Mouse (Mus musculus): Measurements from ENCODE around the gene Dync1i1. TPM values are rescaled to one million over a fixed set of nuclear protein-coding genes. Genes with fewer than 3 reads are reported as not detected.
A peak's percentile ranks its signal among the peaks of the same experiment; 100 is the strongest.
"Not testable (repeated sequence)": the region's sequence is repeated elsewhere in the genome, so short reads cannot be mapped to it uniquely, and the experiment has no call there.

Gene Dync1i1
- polyA plus RNA-seq, 1 experiment from 2014 or later, result 4.5 TPM

- not testable (repeated sequence) for H3K4me1 ChIP-seq (ENCODE audit: control insufficient read depth, insufficient read depth, low read length); H3K4me2 ChIP-seq (ENCODE audit: low read depth, low read length); H3K36me3 ChIP-seq (replicated peaks; ENCODE audit: control insufficient read depth, insufficient read depth, low read depth, low read length); H3K27me3 ChIP-seq (ENCODE audit: control insufficient read depth, insufficient read depth, low read length); H3K9ac ChIP-seq (replicated peaks; ENCODE audit: low read length); DNase-seq (ENCODE audit: low spot score); ATAC-seq (replicated peaks; ENCODE audit: insufficient number of reproducible peaks, low FRiP score, low TSS enrichment, low read depth); H3K27ac ChIP-seq (replicated peaks; ENCODE audit: low read depth, low read length); H3K4me3 ChIP-seq (ENCODE audit: low read depth, low read length); H3K9me3 ChIP-seq (replicated peaks; ENCODE audit: control insufficient read depth, low read length)
Measured at GRCm38 (mm10) chr6:5720716-5721115, 4.7 kb upstream of the Dync1i1 start.

GRCm38 (mm10) chr6:5723986-5724385 is 1.5 kb upstream of the Dync1i1 start:
- 78% methylated on average over 1 of the region's 1 CpGs for WGBS
- DNase-seq (ENCODE audit: low spot score), result no peak
- no peak overlapping the region for H3K27ac ChIP-seq (replicated peaks; ENCODE audit: low read depth, low read length)
- H3K9me3 ChIP-seq (replicated peaks; ENCODE audit: control insufficient read depth, low read length), result no peaks in the 10 kb centered on the region
- H3K36me3 ChIP-seq (replicated peaks; ENCODE audit: control insufficient read depth, insufficient read depth, low read depth, low read length), result no peaks in the 10 kb centered on the region
- no peak for ATAC-seq (replicated peaks; ENCODE audit: insufficient number of reproducible peaks, low FRiP score, low TSS enrichment, low read depth)
- H3K4me1 ChIP-seq (ENCODE audit: control insufficient read depth, insufficient read depth, low read length), result 0 out of 2 replicates have a peak, but pooled peaks cover 3% of the 10 kb centered on the region
- H3K4me2 ChIP-seq (ENCODE audit: low read depth, low read length), result no peak overlapping the region
- peaks cover 5% of the 10 kb centered on the region; the same call in 1 of the 2 replicates for H3K27me3 ChIP-seq (ENCODE audit: control insufficient read depth, insufficient read depth, low read length)
- H3K9ac ChIP-seq (replicated peaks; ENCODE audit: low read length), result no peak overlapping the region
- no peak overlapping the region for H3K4me3 ChIP-seq (ENCODE audit: low read depth, low read length)

- Histone ChIP-seq H3K4me2 (ENCODE audit: low read depth, low read length) (peak overlapping the region; percentile 92), H3K9me3 (replicated peaks; ENCODE audit: control insufficient read depth, low read length) (no peaks in the 10 kb centered on the region), H3K36me3 (replicated peaks; ENCODE audit: control insufficient read depth, insufficient read depth, low read depth, low read length) (no peaks in the 10 kb centered on the region), H3K4me3 (ENCODE audit: low read depth, low read length) (peak overlapping the region; percentile 46), H3K4me1 (ENCODE audit: control insufficient read depth, insufficient read depth, low read length) (0 out of 2 replicates have a peak, but pooled peaks cover 3% of the 10 kb centered on the region), H3K27me3 (ENCODE audit: control insufficient read depth, insufficient read depth, low read length) (peaks cover 5% of the 10 kb centered on the region; the same call in 1 of the 2 replicates), H3K9ac (replicated peaks; ENCODE audit: low read length) (peak overlapping the region; percentile 56), H3K27ac (replicated peaks; ENCODE audit: low read depth, low read length) (no peak overlapping the region)
- 1% methylated on average over 10 of the region's 10 CpGs for WGBS
- no peak for ATAC-seq (replicated peaks; ENCODE audit: insufficient number of reproducible peaks, low FRiP score, low TSS enrichment, low read depth)
- DNase-seq (ENCODE audit: low spot score), result no peak
Measured at GRCm38 (mm10) chr6:5726237-5726670, 815 bp downstream of the Dync1i1 start.

- no peaks in the 10 kb centered on the region for H3K36me3 ChIP-seq (replicated peaks; ENCODE audit: control insufficient read depth, insufficient read depth, low read depth, low read length)
- H3K4me3 ChIP-seq (ENCODE audit: low read depth, low read length), result no peak overlapping the region
- whole genome bisulfite sequencing, result 86% methylated on average over 3 of the region's 3 CpGs
- DNase-seq (ENCODE audit: low spot score), result no peak
- H3K9ac ChIP-seq (replicated peaks; ENCODE audit: low read length), result no peak overlapping the region
- H3K27ac ChIP-seq (replicated peaks; ENCODE audit: low read depth, low read length), result no peak overlapping the region
- no peak for ATAC-seq (replicated peaks; ENCODE audit: insufficient number of reproducible peaks, low FRiP score, low TSS enrichment, low read depth)
- no peaks in the 10 kb centered on the region for H3K4me1 ChIP-seq (ENCODE audit: control insufficient read depth, insufficient read depth, low read length)
- H3K4me2 ChIP-seq (ENCODE audit: low read depth, low read length), result no peak overlapping the region
- H3K27me3 ChIP-seq (ENCODE audit: control insufficient read depth, insufficient read depth, low read length), result no peaks in the 10 kb centered on the region
- no peaks in the 10 kb centered on the region for H3K9me3 ChIP-seq (replicated peaks; ENCODE audit: control insufficient read depth, low read length)
Measured at GRCm38 (mm10) chr6:5733217-5733616, 7.8 kb downstream of the Dync1i1 start.

GRCm38 (mm10) chr6:5734398-5734797 is 9.0 kb downstream of the Dync1i1 start:
- ATAC-seq (replicated peaks; ENCODE audit: insufficient number of reproducible peaks, low FRiP score, low TSS enrichment, low read depth), result no peak
- DNase-seq (ENCODE audit: low spot score), result no peak
- Histone ChIP-seq H3K27ac (replicated peaks; ENCODE audit: low read depth, low read length) (no peak overlapping the region), H3K4me1 (ENCODE audit: control insufficient read depth, insufficient read depth, low read length) (no peaks in the 10 kb centered on the region), H3K27me3 (ENCODE audit: control insufficient read depth, insufficient read depth, low read length) (no peaks in the 10 kb centered on the region), H3K36me3 (replicated peaks; ENCODE audit: control insufficient read depth, insufficient read depth, low read depth, low read length) (no peaks in the 10 kb centered on the region), H3K4me3 (ENCODE audit: low read depth, low read length) (no peak overlapping the region), H3K9ac (replicated peaks; ENCODE audit: low read length) (no peak overlapping the region), H3K4me2 (ENCODE audit: low read depth, low read length) (no peak overlapping the region), H3K9me3 (replicated peaks; ENCODE audit: control insufficient read depth, low read length) (no peaks in the 10 kb centered on the region)

- Histone ChIP-seq H3K4me3 (ENCODE audit: low read depth, low read length) (no peak overlapping the region), H3K27ac (replicated peaks; ENCODE audit: low read depth, low read length) (no peak overlapping the region), H3K9ac (replicated peaks; ENCODE audit: low read length) (no peak overlapping the region), H3K4me1 (ENCODE audit: control insufficient read depth, insufficient read depth, low read length) (no peaks in the 10 kb centered on the region), H3K9me3 (replicated peaks; ENCODE audit: control insufficient read depth, low read length) (no peaks in the 10 kb centered on the region), H3K4me2 (ENCODE audit: low read depth, low read length) (no peak overlapping the region), H3K27me3 (ENCODE audit: control insufficient read depth, insufficient read depth, low read length) (no peaks in the 10 kb centered on the region), H3K36me3 (replicated peaks; ENCODE audit: control insufficient read depth, insufficient read depth, low read depth, low read length) (no peaks in the 10 kb centered on the region)
- ATAC-seq (replicated peaks; ENCODE audit: insufficient number of reproducible peaks, low FRiP score, low TSS enrichment, low read depth), result no peak
- 71% methylated on average over 1 of the region's 1 CpGs for WGBS
- DNase-seq (ENCODE audit: low spot score), result no peak
Measured at GRCm38 (mm10) chr6:5734862-5735261, 9.4 kb downstream of the Dync1i1 start.

GRCm38 (mm10) chr6:5739711-5740110 is 14.3 kb downstream of the Dync1i1 start:
- no peak for DNase-seq (ENCODE audit: low spot score)
- H3K4me2 ChIP-seq (ENCODE audit: low read depth, low read length), result no peak overlapping the region
- 79% methylated on average over 7 of the region's 7 CpGs for WGBS
- H3K9ac ChIP-seq (replicated peaks; ENCODE audit: low read length), result no peak overlapping the region
- no peaks in the 10 kb centered on the region for H3K36me3 ChIP-seq (replicated peaks; ENCODE audit: control insufficient read depth, insufficient read depth, low read depth, low read length)
- H3K4me3 ChIP-seq (ENCODE audit: low read depth, low read length), result no peak overlapping the region
- ATAC-seq (replicated peaks; ENCODE audit: insufficient number of reproducible peaks, low FRiP score, low TSS enrichment, low read depth), result no peak
- H3K4me1 ChIP-seq (ENCODE audit: control insufficient read depth, insufficient read depth, low read length), result no peaks in the 10 kb centered on the region
- H3K27ac ChIP-seq (replicated peaks; ENCODE audit: low read depth, low read length), result no peak overlapping the region
- H3K27me3 ChIP-seq (ENCODE audit: control insufficient read depth, insufficient read depth, low read length), result no peaks in the 10 kb centered on the region
- no peaks in the 10 kb centered on the region for H3K9me3 ChIP-seq (replicated peaks; ENCODE audit: control insufficient read depth, low read length)

GRCm38 (mm10) chr6:5741395-5742032 is 16.1 kb downstream of the Dync1i1 start:
- DNase-seq (ENCODE audit: low spot score) (no peak), ATAC-seq (replicated peaks; ENCODE audit: insufficient number of reproducible peaks, low FRiP score, low TSS enrichment, low read depth) (no peak)
- Histone ChIP-seq H3K4me2 (ENCODE audit: low read depth, low read length) (no peak overlapping the region), H3K9ac (replicated peaks; ENCODE audit: low read length) (no peak overlapping the region), H3K36me3 (replicated peaks; ENCODE audit: control insufficient read depth, insufficient read depth, low read depth, low read length) (no peaks in the 10 kb centered on the region), H3K27ac (replicated peaks; ENCODE audit: low read depth, low read length) (no peak overlapping the region), H3K4me1 (ENCODE audit: control insufficient read depth, insufficient read depth, low read length) (no peaks in the 10 kb centered on the region), H3K4me3 (ENCODE audit: low read depth, low read length) (no peak overlapping the region), H3K27me3 (ENCODE audit: control insufficient read depth, insufficient read depth, low read length) (no peaks in the 10 kb centered on the region), H3K9me3 (replicated peaks; ENCODE audit: control insufficient read depth, low read length) (no peaks in the 10 kb centered on the region)
- WGBS, result 92% methylated on average over 6 of the region's 6 CpGs
